Mouse (Mus musculus): ENCODE results near the gene Dll4. TPM values are rescaled to one million over a fixed set of nuclear protein-coding genes. Genes with fewer than 3 reads are reported as not detected.

Gene Dll4
- polyA plus RNA-seq, 1 experiment = 114 TPM

DNA sequence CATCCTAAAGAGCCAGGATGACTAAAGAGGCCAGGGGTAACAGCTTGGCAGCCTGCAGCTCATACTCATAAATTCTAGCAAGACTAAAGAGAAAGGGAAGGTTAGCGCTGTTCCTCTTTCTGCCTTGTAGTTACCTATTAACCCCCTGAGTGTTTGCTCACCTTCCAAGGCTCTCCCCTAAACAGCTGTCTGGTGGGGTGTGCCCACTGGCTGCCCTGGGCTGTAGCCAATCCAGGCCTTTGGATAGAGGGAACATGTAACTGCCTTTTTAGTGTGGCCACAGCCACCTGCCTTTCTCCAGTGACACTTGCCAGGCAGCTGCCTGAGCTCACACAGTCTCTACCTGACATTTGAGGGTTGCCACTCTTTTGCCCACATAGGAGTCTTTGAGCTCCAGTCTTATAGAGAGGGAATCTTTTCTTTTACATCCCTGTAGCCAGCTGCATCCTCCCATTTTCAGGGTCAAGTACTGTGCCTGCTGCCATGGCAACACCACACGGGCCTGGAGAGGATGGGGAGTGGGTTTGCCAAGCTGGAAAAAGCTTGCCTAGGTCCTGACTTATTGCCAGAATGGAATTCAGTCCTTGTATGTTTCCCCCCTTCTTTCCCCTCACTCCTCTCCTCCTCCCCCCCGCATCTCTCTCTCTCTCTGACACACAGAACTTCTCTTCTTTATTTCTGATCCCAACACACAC is 3.7 kb downstream of the Dll4 start:
- no peak for DNase-seq
- 37% methylated on average over 3 of the region's 3 CpGs for WGBS
- H3K4me3 ChIP-seq (replicated peaks; ENCODE audit: extremely low read depth, low read depth, low read length) = peak overlapping the region; percentile 44
- no peak for TF ChIP-seq CTCF (IDR thresholded peaks at IDR 0.05; ENCODE audit: insufficient read depth, low read length)
- TF ChIP-seq POLR2A (IDR thresholded peaks at IDR 0.05; ENCODE audit: borderline replicate concordance, extremely low read depth, low read depth, low read length) = no peak
- H3K4me1 ChIP-seq (ENCODE audit: control insufficient read depth, insufficient read depth, low read length) = peaks cover 20% of the 10 kb centered on the region

DNA sequence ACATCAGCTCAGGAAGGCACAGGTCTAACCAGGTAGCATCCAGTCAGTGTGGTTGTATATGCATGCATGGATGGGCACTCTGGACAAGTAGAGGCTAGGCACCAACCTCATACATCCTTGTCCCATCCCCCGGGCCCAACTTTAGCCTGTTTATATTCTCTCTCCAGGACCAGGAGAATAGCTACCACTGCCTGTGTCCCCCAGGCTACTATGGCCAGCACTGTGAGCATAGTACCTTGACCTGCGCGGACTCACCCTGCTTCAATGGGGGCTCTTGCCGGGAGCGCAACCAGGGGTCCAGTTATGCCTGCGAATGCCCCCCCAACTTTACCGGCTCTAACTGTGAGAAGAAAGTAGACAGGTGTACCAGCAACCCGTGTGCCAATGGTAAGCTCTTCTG is 5.2 kb downstream of the Dll4 start:
- H3K4me1 ChIP-seq (ENCODE audit: control insufficient read depth, insufficient read depth, low read length) = peaks cover 11% of the 10 kb centered on the region
- peak overlapping the region; percentile 45 for H3K4me3 ChIP-seq (replicated peaks; ENCODE audit: extremely low read depth, low read depth, low read length)
- TF ChIP-seq POLR2A (IDR thresholded peaks at IDR 0.05; ENCODE audit: borderline replicate concordance, extremely low read depth, low read depth, low read length) (no peak), CTCF (IDR thresholded peaks at IDR 0.05; ENCODE audit: insufficient read depth, low read length) (no peak)
- DNase-seq = no peak
- 79% methylated on average over 8 of the region's 8 CpGs for WGBS

DNA sequence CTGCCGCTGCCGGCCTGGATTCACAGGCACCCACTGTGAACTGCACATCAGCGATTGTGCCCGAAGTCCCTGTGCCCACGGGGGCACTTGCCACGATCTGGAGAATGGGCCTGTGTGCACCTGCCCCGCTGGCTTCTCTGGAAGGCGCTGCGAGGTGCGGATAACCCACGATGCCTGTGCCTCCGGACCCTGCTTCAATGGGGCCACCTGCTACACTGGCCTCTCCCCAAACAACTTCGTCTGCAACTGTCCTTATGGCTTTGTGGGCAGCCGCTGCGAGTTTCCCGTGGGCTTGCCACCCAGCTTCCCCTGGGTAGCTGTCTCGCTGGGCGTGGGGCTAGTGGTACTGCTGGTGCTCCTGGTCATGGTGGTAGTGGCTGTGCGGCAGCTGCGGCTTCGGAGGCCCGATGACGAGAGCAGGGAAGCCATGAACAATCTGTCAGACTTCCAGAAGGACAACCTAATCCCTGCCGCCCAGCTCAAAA is 6.6 kb downstream of the Dll4 start:
- H3K4me3 ChIP-seq (replicated peaks; ENCODE audit: extremely low read depth, low read depth, low read length) = peak overlapping the region; percentile 50
- WGBS = 59% methylated on average over 24 of the region's 24 CpGs
- DNase-seq = no peak
- no peak for TF ChIP-seq CTCF (IDR thresholded peaks at IDR 0.05; ENCODE audit: insufficient read depth, low read length)
- peaks cover 13% of the 10 kb centered on the region for H3K4me1 ChIP-seq (ENCODE audit: control insufficient read depth, insufficient read depth, low read length)

DNA sequence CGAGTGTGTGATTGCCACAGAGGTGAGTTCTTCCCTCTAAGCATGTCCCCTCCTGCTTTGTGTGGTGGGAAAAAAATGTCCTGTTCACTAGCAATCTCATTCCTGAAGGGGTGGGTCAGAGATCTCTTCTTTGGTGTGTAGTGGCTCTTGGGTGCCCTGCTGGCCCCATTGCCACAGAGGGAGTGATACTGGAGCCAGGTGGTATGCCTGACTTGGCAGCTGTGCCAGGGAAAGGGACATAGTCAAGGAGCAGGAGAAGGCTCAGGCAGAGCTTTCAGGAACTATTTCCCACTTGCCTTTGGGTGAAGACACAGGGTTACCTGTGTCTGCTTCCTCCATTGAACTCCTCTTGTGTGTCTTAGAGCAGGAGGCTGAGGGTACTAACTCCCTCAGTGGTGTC is 8.6 kb downstream of the Dll4 start:
- H3K4me3 ChIP-seq (replicated peaks; ENCODE audit: extremely low read depth, low read depth, low read length) = no peak overlapping the region
- peaks cover 17% of the 10 kb centered on the region for H3K4me1 ChIP-seq (ENCODE audit: control insufficient read depth, insufficient read depth, low read length)
- no peak for DNase-seq
- no peak for TF ChIP-seq POLR2A (IDR thresholded peaks at IDR 0.05; ENCODE audit: borderline replicate concordance, extremely low read depth, low read depth, low read length)
- no peak for TF ChIP-seq CTCF (IDR thresholded peaks at IDR 0.05; ENCODE audit: insufficient read depth, low read length)
- 35% methylated on average over 1 of the region's 1 CpGs for WGBS

DNA sequence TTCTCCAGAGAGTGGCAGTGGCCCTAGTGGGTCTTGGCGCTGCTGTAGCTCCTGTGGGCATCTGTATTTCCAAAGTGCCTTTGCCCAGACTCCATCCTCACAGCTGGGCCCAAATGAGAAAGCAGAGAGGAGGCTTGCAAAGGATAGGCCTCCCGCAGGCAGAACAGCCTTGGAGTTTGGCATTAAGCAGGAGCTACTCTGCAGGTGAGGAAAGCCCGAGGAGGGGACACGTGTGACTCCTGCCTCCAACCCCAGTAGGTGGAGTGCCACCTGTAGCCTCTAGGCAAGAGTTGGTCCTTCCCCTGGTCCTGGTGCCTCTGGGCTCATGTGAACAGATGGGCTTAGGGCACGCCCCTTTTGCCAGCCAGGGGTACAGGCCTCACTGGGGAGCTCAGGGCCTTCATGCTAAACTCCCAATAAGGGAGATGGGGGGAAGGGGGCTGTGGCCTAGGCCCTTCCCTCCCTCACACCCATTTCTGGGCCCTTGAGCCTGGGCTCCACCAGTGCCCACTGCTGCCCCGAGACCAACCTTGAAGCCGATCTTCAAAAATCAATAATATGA is 9.5 kb downstream of the Dll4 start:
- WGBS = 70% methylated on average over 7 of the region's 7 CpGs

DNA sequence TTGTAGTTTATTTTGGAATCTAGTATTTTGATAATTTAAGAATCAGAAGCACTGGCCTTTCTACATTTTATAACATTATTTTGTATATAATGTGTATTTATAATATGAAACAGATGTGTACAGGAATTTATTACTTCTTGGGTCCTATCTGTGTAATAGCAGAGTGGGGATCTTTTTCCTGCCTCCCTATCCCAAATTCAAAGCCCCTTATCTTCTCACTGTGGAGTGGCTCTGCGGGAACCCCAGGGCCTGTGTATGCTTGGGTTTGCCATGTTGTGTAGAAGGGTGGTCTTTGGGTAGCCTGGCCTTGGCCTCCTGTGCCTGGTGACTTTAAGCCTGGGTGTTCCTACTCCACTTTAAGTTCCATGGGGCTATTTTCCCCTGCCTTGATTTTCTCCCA is 10.0 kb downstream of the Dll4 start:
- DNase-seq = no peak
- WGBS = 73% methylated on average over 1 of the region's 1 CpGs
- Histone ChIP-seq H3K4me1 (ENCODE audit: control insufficient read depth, insufficient read depth, low read length) (peaks cover 7% of the 10 kb centered on the region), H3K4me3 (replicated peaks; ENCODE audit: extremely low read depth, low read depth, low read length) (no peak overlapping the region)
- no peak for TF ChIP-seq POLR2A (IDR thresholded peaks at IDR 0.05; ENCODE audit: borderline replicate concordance, extremely low read depth, low read depth, low read length)
- no peak for TF ChIP-seq CTCF (IDR thresholded peaks at IDR 0.05; ENCODE audit: insufficient read depth, low read length)

More for the DNA sequence above, 9.5 kb downstream of the Dll4 start:
- Histone ChIP-seq H3K4me1 (ENCODE audit: control insufficient read depth, insufficient read depth, low read length) (peaks cover 10% of the 10 kb centered on the region), H3K4me3 (replicated peaks; ENCODE audit: extremely low read depth, low read depth, low read length) (peak overlapping the region; percentile 28)
- TF ChIP-seq CTCF (IDR thresholded peaks at IDR 0.05; ENCODE audit: insufficient read depth, low read length) (no peak), POLR2A (IDR thresholded peaks at IDR 0.05; ENCODE audit: borderline replicate concordance, extremely low read depth, low read depth, low read length) (no peak)
- no peak for DNase-seq

DNA sequence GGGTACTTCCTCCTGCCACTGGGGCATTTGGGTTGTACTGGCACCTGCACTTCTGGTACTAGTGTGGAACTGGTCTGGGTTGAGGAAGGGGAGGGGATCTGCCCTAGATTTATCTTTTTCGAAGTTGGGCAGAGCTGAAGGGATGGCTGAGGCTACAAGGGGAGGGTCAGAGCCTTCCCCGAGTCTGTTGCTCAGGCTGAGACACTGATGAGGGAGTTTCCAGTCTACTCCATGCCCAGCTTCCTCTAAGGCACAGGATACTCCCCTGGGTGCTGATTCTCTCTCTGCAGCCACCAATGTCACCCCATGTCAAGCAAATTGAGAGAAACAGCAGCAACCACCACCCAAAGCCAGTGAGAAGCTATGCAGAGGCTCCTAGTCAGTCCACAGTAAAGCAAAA is 10.4 kb downstream of the Dll4 start:
- 37% methylated on average over 2 of the region's 2 CpGs for WGBS
- peak overlapping the region; percentile 11 for H3K4me3 ChIP-seq (replicated peaks; ENCODE audit: extremely low read depth, low read depth, low read length)
- H3K4me1 ChIP-seq (ENCODE audit: control insufficient read depth, insufficient read depth, low read length) = peaks cover 6% of the 10 kb centered on the region
- no peak for TF ChIP-seq POLR2A (IDR thresholded peaks at IDR 0.05; ENCODE audit: borderline replicate concordance, extremely low read depth, low read depth, low read length)
- TF ChIP-seq CTCF (IDR thresholded peaks at IDR 0.05; ENCODE audit: insufficient read depth, low read length) = no peak
- DNase-seq = no peak

DNA sequence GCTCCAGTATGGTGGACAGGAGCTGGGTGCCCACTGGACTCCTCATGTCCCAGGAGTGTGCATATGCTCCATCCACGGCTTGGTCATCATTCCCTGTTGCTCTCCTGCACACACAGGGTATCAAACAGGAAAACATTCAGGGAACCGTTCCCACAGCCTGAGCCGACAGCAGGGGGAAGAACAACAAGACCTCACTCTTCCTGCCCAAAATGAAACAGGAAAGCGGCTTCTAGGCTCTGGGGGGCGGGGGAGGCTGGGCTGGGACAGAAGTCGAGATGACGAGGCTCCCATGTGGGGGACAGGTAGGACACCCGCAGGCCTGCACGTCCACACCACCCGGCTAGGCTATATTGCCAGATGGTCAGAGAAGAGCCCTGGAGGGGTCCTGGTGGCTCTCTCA is 10.9 kb downstream of the Dll4 start:
- DNase-seq = no peak
- no peak for TF ChIP-seq CTCF (IDR thresholded peaks at IDR 0.05; ENCODE audit: insufficient read depth, low read length)
- no peak for TF ChIP-seq POLR2A (IDR thresholded peaks at IDR 0.05; ENCODE audit: borderline replicate concordance, extremely low read depth, low read depth, low read length)
- WGBS = 53% methylated on average over 10 of the region's 10 CpGs
- Histone ChIP-seq H3K4me1 (ENCODE audit: control insufficient read depth, insufficient read depth, low read length) (peaks cover 6% of the 10 kb centered on the region), H3K4me3 (replicated peaks; ENCODE audit: extremely low read depth, low read depth, low read length) (no peak overlapping the region)

DNA sequence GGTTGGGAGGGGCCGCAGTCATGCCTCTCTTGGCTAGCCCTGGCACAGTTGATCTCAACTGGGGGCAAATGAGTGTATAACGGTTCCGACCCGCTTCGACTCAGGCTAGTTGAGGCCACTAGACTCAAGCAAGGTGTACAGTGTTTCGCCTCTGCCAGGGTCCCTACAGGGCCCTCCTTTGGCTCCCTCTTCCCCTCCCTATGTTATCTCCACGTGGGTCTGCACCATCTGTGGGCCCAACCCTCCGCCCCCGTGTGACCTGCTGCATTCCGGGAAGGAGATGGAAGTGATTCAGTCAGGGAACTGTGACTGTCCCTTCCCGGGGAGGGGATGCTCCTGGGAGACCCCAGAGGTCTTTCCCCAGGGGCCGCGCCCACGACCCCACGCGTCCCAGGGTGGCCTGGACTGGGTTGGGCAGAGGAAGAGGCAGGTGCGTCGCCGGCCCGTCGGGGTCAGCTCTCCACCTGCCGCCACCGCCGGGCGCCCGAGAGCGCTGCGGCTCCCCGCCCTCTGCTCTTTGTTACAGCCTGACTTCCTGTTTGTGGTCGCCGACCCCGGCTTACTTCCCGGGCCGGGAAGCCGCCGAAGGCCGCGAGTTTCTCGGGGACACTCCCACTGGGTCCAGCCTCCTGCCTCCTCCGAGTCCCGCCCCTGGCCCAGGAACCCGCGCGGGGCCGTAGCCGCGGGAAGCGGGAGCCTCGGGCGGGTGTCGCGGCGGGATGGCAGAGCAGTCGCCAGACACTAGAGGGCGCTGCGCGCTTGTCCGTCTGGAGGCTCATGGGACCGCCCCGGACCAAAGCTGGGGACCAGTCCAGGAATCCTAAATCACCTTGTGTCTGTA is 12.1 kb downstream of the Dll4 start:
- TF ChIP-seq CTCF (IDR thresholded peaks at IDR 0.05; ENCODE audit: insufficient read depth, low read length) (peak; percentile 59), POLR2A (IDR thresholded peaks at IDR 0.05; ENCODE audit: borderline replicate concordance, extremely low read depth, low read depth, low read length) (peak; percentile 21; the same call in 1 of the 2 replicates)
- H3K4me1 ChIP-seq (ENCODE audit: control insufficient read depth, insufficient read depth, low read length) = peaks cover 6% of the 10 kb centered on the region
- peak; percentile 95 for DNase-seq
- 4% methylated on average over 60 of the region's 60 CpGs for WGBS
- peak overlapping the region; percentile 31 for H3K4me3 ChIP-seq (replicated peaks; ENCODE audit: extremely low read depth, low read depth, low read length)
